Mouse (Mus musculus) right cerebral cortex, postnatal 14 days (tissue): ENCODE measurements around the gene Neurod4.

Experiments used
- DNase-seq: peaks from one replicate; pipeline ENCODE4 v3.0.0; 2022

Neurod4 gene

DNA sequence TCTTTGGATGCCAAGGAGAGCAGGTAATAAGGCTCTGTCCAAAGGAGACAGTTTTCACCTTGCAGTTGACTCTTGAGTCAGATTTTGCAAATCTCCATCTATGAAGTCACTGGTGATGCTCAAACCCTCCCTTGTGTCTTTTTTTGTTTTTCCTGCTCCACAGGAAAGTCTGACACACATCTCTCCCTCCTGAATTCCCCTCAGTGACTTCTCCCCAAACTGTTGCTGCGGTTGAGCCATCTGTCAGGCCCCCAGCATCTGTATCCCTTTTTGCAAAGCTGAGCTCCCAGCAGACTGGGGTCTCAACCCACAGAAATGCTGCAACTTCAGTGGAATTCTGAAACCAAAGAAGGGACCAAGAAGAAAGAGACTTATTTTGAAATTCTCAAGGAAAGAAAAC, 47.9 kb downstream of the Neurod4 start:
- no peak for DNase-seq

- DNase-seq = no peak
Measured at GRCm38 (mm10) chr10:130229584-130229983, 50.5 kb downstream of the Neurod4 start.

DNA sequence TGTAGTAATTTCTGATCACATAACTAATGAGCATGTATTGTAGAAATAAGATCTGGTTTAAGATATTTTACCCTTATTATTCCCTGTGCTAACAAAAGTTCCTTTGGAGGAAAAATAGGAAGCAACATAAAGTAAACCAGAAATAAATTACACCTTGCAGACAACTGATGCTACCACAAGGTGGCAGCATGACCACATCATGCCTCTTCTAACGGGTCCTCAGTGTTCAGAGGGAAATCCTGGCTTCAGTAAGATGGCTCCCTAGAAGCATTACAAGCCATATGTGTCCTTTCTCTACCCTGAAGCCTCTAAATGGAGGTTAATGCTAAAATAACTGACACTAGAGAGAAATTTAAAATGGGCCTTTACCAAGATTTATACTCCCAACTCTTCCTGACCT, 51.8 kb downstream of the Neurod4 start:
- peak; percentile 49 for DNase-seq

- DNase-seq = no peak
Measured at GRCm38 (mm10) chr10:130225034-130225433, 55.0 kb downstream of the Neurod4 start.
